Mouse (Mus musculus): ENCODE measurements at regions not wholly inside any gene's neighbourhood (a gene's known extent, or its start where the extent isn't known, plus 50 kb on each side); places are given as distances from the start of the nearest gene placed in this dataset.

- 20% methylated on average over 3 of the region's 3 CpGs for WGBS
- no peaks in the 10 kb centered on the region for H3K36me3 ChIP-seq (ENCODE audit: control insufficient read depth, insufficient read depth, low read length)
- no peaks in the 10 kb centered on the region for H3K4me1 ChIP-seq (ENCODE audit: control insufficient read depth, insufficient read depth, low read length)
- ATAC-seq (ENCODE audit: insufficient read depth, low FRiP score, low TSS enrichment): no peak
- DNase-seq (ENCODE audit: low spot score): peak; percentile 29
- no peak overlapping the region for H3K27ac ChIP-seq (ENCODE audit: low read depth, low read length)
- no peak overlapping the region for H3K4me3 ChIP-seq (ENCODE audit: low read depth, low read length)
- H3K9me3 ChIP-seq (ENCODE audit: control insufficient read depth, low read length): no peaks in the 10 kb centered on the region
- no peak overlapping the region for H3K4me2 ChIP-seq (ENCODE audit: low read depth)
- H3K9ac ChIP-seq (ENCODE audit: low read length): no peak overlapping the region
- H3K27me3 ChIP-seq (ENCODE audit: control insufficient read depth, insufficient read depth, low read length): no peaks in the 10 kb centered on the region; the same call in 1 of the 2 replicates
These were observed 1382.3 kb downstream of the Gsdmc2 start for GRCm38 (mm10) chr15:62462698-62463097.

DNA sequence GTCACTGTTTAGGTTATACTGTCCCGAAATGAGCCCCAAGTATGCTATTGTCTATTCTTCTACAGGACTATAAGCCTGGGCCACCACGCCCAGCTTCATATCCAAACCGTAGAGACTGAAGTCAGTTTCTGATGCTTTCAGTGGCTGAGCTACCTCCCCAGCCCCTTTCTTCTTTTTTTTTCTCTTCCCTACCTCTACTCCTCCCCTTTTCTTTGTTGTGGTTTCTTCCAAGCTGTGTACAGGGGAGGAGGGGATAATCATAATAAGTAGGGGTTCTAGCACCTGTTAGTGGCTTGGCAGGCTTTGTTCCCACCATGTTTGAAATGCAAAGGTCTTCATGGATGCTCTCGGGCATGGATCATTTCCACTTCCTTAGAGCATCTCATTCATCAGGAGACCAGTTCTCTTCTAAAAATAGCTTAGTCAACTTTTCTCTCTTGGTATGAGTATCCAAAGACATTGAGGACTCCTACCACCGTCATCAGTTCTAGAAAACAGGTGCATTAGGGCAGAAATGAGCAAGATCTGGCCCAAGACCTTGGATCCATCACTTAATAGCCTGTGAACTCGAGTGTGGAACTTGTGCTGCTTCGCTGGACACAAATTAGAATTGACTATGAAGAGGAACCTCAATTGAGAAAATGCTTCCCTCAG, 1383.5 kb downstream of the Gsdmc2 start:
- Histone ChIP-seq H3K4me3 (ENCODE audit: low read depth, low read length) (no peak overlapping the region), H3K36me3 (ENCODE audit: control insufficient read depth, insufficient read depth, low read length) (no peaks in the 10 kb centered on the region), H3K9ac (ENCODE audit: low read length) (no peak overlapping the region), H3K27ac (ENCODE audit: low read depth, low read length) (no peak overlapping the region), H3K9me3 (ENCODE audit: control insufficient read depth, low read length) (no peaks in the 10 kb centered on the region), H3K4me2 (ENCODE audit: low read depth) (no peak overlapping the region), H3K4me1 (ENCODE audit: control insufficient read depth, insufficient read depth, low read length) (no peaks in the 10 kb centered on the region), H3K27me3 (ENCODE audit: control insufficient read depth, insufficient read depth, low read length) (no peaks in the 10 kb centered on the region; the same call in 1 of the 2 replicates)
- WGBS: 84% methylated on average over 7 of the region's 7 CpGs
- no peak for ATAC-seq (ENCODE audit: insufficient read depth, low FRiP score, low TSS enrichment)
- DNase-seq (ENCODE audit: low spot score): no peak

DNA sequence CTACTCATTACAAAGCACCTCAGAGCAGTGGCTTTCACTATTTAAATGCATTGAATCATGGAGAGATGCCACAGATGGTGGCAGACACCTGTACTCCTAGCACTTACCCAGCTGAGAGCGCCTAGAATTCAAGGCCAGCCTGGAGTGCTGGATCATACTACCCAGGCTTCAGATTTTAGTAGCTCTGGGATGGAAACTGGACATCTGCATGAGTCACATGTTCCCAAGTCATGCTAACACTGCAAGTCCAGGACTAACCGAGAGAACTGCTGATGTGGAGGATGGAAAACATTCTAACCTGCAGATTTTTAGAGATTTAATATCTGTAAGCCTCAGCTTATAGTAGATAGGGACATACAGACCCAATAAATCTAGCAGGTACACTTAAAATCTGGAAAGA, 1384.3 kb downstream of the Gsdmc2 start:
- Histone ChIP-seq H3K4me3 (ENCODE audit: low read depth, low read length) (no peak overlapping the region), H3K9ac (ENCODE audit: low read length) (no peak overlapping the region), H3K36me3 (ENCODE audit: control insufficient read depth, insufficient read depth, low read length) (no peaks in the 10 kb centered on the region), H3K27me3 (ENCODE audit: control insufficient read depth, insufficient read depth, low read length) (no peaks in the 10 kb centered on the region), H3K9me3 (ENCODE audit: control insufficient read depth, low read length) (no peaks in the 10 kb centered on the region), H3K4me1 (ENCODE audit: control insufficient read depth, insufficient read depth, low read length) (no peaks in the 10 kb centered on the region), H3K4me2 (ENCODE audit: low read depth) (no peak overlapping the region), H3K27ac (ENCODE audit: low read depth, low read length) (no peak overlapping the region)
- ATAC-seq (ENCODE audit: insufficient read depth, low FRiP score, low TSS enrichment) (no peak), DNase-seq (ENCODE audit: low spot score) (no peak)
- 90% methylated on average over 2 of the region's 2 CpGs for WGBS

- H3K4me2 ChIP-seq (ENCODE audit: low read depth): no peak overlapping the region
- H3K27ac ChIP-seq (ENCODE audit: low read depth, low read length): no peak overlapping the region
- H3K9ac ChIP-seq (ENCODE audit: low read length): no peak overlapping the region
- ATAC-seq (ENCODE audit: insufficient read depth, low FRiP score, low TSS enrichment) (no peak), DNase-seq (ENCODE audit: low spot score) (no peak)
- no peaks in the 10 kb centered on the region for H3K27me3 ChIP-seq (ENCODE audit: control insufficient read depth, insufficient read depth, low read length)
- no peaks in the 10 kb centered on the region for H3K9me3 ChIP-seq (ENCODE audit: control insufficient read depth, low read length)
- no peaks in the 10 kb centered on the region for H3K36me3 ChIP-seq (ENCODE audit: control insufficient read depth, insufficient read depth, low read length)
- no peaks in the 10 kb centered on the region for H3K4me1 ChIP-seq (ENCODE audit: control insufficient read depth, insufficient read depth, low read length)
- WGBS: 69% methylated on average over 6 of the region's 6 CpGs
- no peak overlapping the region for H3K4me3 ChIP-seq (ENCODE audit: low read depth, low read length)
These were observed 1384.9 kb downstream of the Gsdmc2 start for GRCm38 (mm10) chr15:62460026-62460607.

- Histone ChIP-seq H3K27me3 (ENCODE audit: control insufficient read depth, insufficient read depth, low read length) (no peaks in the 10 kb centered on the region), H3K4me2 (ENCODE audit: low read depth) (no peak overlapping the region), H3K27ac (ENCODE audit: low read depth, low read length) (no peak overlapping the region), H3K36me3 (ENCODE audit: control insufficient read depth, insufficient read depth, low read length) (no peaks in the 10 kb centered on the region), H3K4me3 (ENCODE audit: low read depth, low read length) (no peak overlapping the region), H3K9ac (ENCODE audit: low read length) (no peak overlapping the region), H3K4me1 (ENCODE audit: control insufficient read depth, insufficient read depth, low read length) (no peaks in the 10 kb centered on the region), H3K9me3 (ENCODE audit: control insufficient read depth, low read length) (no peaks in the 10 kb centered on the region)
- ATAC-seq (ENCODE audit: insufficient read depth, low FRiP score, low TSS enrichment): no peak
- WGBS: 46% methylated on average over 2 of the region's 2 CpGs
- no peak for DNase-seq (ENCODE audit: low spot score)
These were observed 1387.0 kb downstream of the Gsdmc2 start for GRCm38 (mm10) chr15:62457990-62458389.

DNA sequence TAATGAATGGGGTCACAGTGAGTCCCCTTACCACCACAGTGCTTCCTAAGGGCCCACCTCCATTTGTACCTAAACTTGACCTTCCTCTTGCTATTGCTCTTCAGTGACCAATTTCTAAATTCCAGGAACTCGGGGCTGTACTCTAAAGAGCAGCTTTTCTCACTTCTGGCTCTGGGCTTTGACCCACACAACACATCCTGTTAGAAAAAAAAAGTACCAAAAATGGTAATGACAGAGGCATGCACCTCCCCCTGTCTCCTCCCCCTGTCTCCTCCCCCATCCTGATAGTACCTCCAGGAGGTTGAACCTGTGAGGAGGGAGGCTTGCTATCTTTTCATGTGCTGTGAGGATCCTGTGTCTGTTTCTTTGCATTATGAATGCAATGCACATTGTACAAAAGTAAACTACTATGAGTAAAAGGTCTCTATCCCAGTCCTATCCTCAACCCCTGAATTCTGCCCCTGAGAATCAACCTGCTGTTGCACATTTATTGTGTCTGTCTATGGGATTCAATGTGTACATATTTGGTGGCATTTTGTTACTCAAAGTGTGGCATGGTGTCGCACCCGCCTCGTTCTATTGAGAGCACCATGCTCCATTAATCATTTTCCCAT, 1387.8 kb downstream of the Gsdmc2 start:
- 70% methylated on average over 4 of the region's 4 CpGs for WGBS
- no peaks in the 10 kb centered on the region for H3K27me3 ChIP-seq (ENCODE audit: control insufficient read depth, insufficient read depth, low read length)

GRCm38 (mm10) chr15:62456020-62456419, 1389.0 kb downstream of the Gsdmc2 start:
- no peak for ATAC-seq (ENCODE audit: insufficient read depth, low FRiP score, low TSS enrichment)
- H3K4me3 ChIP-seq (ENCODE audit: low read depth, low read length): no peak overlapping the region
- DNase-seq (ENCODE audit: low spot score): no peak
- H3K4me2 ChIP-seq (ENCODE audit: low read depth): no peak overlapping the region
- H3K27ac ChIP-seq (ENCODE audit: low read depth, low read length): no peak overlapping the region
- no peaks in the 10 kb centered on the region for H3K27me3 ChIP-seq (ENCODE audit: control insufficient read depth, insufficient read depth, low read length)
- no peaks in the 10 kb centered on the region for H3K4me1 ChIP-seq (ENCODE audit: control insufficient read depth, insufficient read depth, low read length)
- H3K36me3 ChIP-seq (ENCODE audit: control insufficient read depth, insufficient read depth, low read length): no peaks in the 10 kb centered on the region
- 65% methylated on average over 1 of the region's 1 CpGs for WGBS
- H3K9ac ChIP-seq (ENCODE audit: low read length): no peak overlapping the region
- H3K9me3 ChIP-seq (ENCODE audit: control insufficient read depth, low read length): no peaks in the 10 kb centered on the region

More for the DNA sequence above, 1387.8 kb downstream of the Gsdmc2 start:
- Histone ChIP-seq H3K9ac (ENCODE audit: low read length) (no peak overlapping the region), H3K4me3 (ENCODE audit: low read depth, low read length) (no peak overlapping the region), H3K36me3 (ENCODE audit: control insufficient read depth, insufficient read depth, low read length) (no peaks in the 10 kb centered on the region), H3K4me2 (ENCODE audit: low read depth) (no peak overlapping the region), H3K4me1 (ENCODE audit: control insufficient read depth, insufficient read depth, low read length) (no peaks in the 10 kb centered on the region), H3K27ac (ENCODE audit: low read depth, low read length) (no peak overlapping the region), H3K9me3 (ENCODE audit: control insufficient read depth, low read length) (no peaks in the 10 kb centered on the region)
- ATAC-seq (ENCODE audit: insufficient read depth, low FRiP score, low TSS enrichment): no peak
- DNase-seq (ENCODE audit: low spot score): no peak

DNA sequence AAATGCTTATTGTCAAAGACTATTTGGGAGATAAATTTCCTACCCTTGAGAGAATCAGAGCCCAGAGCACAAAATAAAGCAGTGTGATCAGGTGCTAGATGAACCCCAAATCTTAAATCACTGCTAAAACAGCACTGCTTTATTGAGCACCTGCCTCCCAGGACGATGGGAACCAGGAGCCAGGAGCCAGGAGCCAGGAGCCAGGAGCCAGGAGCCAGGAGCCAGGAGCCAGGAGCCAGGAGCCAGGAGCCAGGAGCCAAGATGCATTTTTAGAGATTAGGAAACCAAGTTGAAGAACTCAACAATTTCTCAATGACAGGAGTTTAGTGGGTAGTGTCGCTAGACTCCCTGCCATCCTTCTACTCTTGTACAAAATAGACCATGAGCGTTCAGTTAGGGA, 1396.9 kb downstream of the Gsdmc2 start:
- Histone ChIP-seq H3K4me1 (ENCODE audit: control insufficient read depth, insufficient read depth, low read length) (no peaks in the 10 kb centered on the region), H3K27ac (ENCODE audit: low read depth, low read length) (no peak overlapping the region), H3K9me3 (ENCODE audit: control insufficient read depth, low read length) (no peaks in the 10 kb centered on the region), H3K4me2 (ENCODE audit: low read depth) (no peak overlapping the region), H3K9ac (ENCODE audit: low read length) (no peak overlapping the region), H3K4me3 (ENCODE audit: low read depth, low read length) (no peak overlapping the region), H3K27me3 (ENCODE audit: control insufficient read depth, insufficient read depth, low read length) (no peaks in the 10 kb centered on the region), H3K36me3 (ENCODE audit: control insufficient read depth, insufficient read depth, low read length) (no peaks in the 10 kb centered on the region)
- DNase-seq (ENCODE audit: low spot score): no peak
- WGBS: 91% methylated on average over 3 of the region's 3 CpGs
- ATAC-seq (ENCODE audit: insufficient read depth, low FRiP score, low TSS enrichment): no peak

GRCm38 (mm10) chr15:62439211-62439610, 1405.8 kb downstream of the Gsdmc2 start:
- H3K4me1 ChIP-seq (ENCODE audit: control insufficient read depth, insufficient read depth, low read length): no peaks in the 10 kb centered on the region
- DNase-seq (ENCODE audit: low spot score): peak; percentile 23
- H3K4me2 ChIP-seq (ENCODE audit: low read depth): no peak overlapping the region
- no peaks in the 10 kb centered on the region for H3K9me3 ChIP-seq (ENCODE audit: control insufficient read depth, low read length)
- H3K27me3 ChIP-seq (ENCODE audit: control insufficient read depth, insufficient read depth, low read length): no peaks in the 10 kb centered on the region
- ATAC-seq (ENCODE audit: insufficient read depth, low FRiP score, low TSS enrichment): 0 out of 2 replicates have a peak, but pooled peaks have one; percentile 60
- no peak overlapping the region for H3K4me3 ChIP-seq (ENCODE audit: low read depth, low read length)
- H3K27ac ChIP-seq (ENCODE audit: low read depth, low read length): no peak overlapping the region
- no peak overlapping the region for H3K9ac ChIP-seq (ENCODE audit: low read length)
- 40% methylated on average over 5 of the region's 5 CpGs for WGBS
- H3K36me3 ChIP-seq (ENCODE audit: control insufficient read depth, insufficient read depth, low read length): no peaks in the 10 kb centered on the region
